In genomic region chr15:89127364-89127940, GRCm38 (mm10) we compare ENCODE assay signal across 8 mouse cellular contexts. TPM values are rescaled to one million over a fixed set of nuclear protein-coding genes. Genes with fewer than 3 reads are reported as not detected.
DNase-seq lines count a peak whose midpoint lies in the region; ATAC-seq and TF ChIP-seq lines count a peak whose summit lies in the region.

No protein-coding gene starts in this region.

- H3K9me3 ChIP-seq in heart, embryonic 11.5 days (replicated peaks; ENCODE audit: control insufficient read depth, low read length) = no peaks in the 10 kb centered on the region
- H3K9me3 ChIP-seq in MEL (replicated peaks; ENCODE audit: insufficient read depth, low read length) = no peaks in the 10 kb centered on the region
- H3K9me3 ChIP-seq in hindbrain, embryonic 12.5 days (replicated peaks) = no peaks in the 10 kb centered on the region
- H3K9me3 ChIP-seq in midbrain, embryonic 12.5 days = no peaks in the 10 kb centered on the region

- no peak for TF ChIP-seq EP300 in MEL (IDR thresholded peaks at IDR 0.05; ENCODE audit: low read depth in 1 of 2, low read length in 2 of 2)

- DNase-seq in heart, adult 9 months (ENCODE audit: low spot score in 2 of 2) = no peak
- DNase-seq in MEL (ENCODE audit: low read depth, low spot score) = peak; percentile 17
- no peak for DNase-seq in urinary bladder, postnatal 10 days (ENCODE audit: low spot score)
- no peak for DNase-seq in gastrocnemius, postnatal 14 days
- no peak for DNase-seq in layer of hippocampus, adult 9-11 months

- no peaks in the 10 kb centered on the region for H3K27me3 ChIP-seq in heart, embryonic 11.5 days (ENCODE audit: control insufficient read depth, insufficient read depth, low read length)
- no peaks in the 10 kb centered on the region for H3K27me3 ChIP-seq in MEL (ENCODE audit: control insufficient read depth in 1 of 2, insufficient read depth in 2 of 2, low read length in 2 of 2)
- no peaks in the 10 kb centered on the region for H3K27me3 ChIP-seq in hindbrain, embryonic 12.5 days
- H3K27me3 ChIP-seq in midbrain, embryonic 12.5 days = no peaks in the 10 kb centered on the region

- peaks cover 14% of the 10 kb centered on the region for H3K4me1 ChIP-seq in heart, embryonic 11.5 days (ENCODE audit: control insufficient read depth, insufficient read depth, low read length)
- peaks cover 2 to 16% of the 10 kb centered on the region in 2 experiments; a peak in 3 of 4 replicates for H3K4me1 ChIP-seq in MEL (ENCODE audit: control insufficient read depth in 1 of 2, insufficient read depth in 2 of 2, low read length in 2 of 2)
- peaks cover 26% of the 10 kb centered on the region for H3K4me1 ChIP-seq in hindbrain, embryonic 12.5 days
- peaks cover 25% of the 10 kb centered on the region for H3K4me1 ChIP-seq in midbrain, embryonic 12.5 days

- intact Hi-C loops in gastrocnemius, postnatal 14 days (cut with DNase I; ENCODE audit: low total_unique reads) = no loop called here

- H3K9ac ChIP-seq in heart, embryonic 11.5 days (ENCODE audit: low read depth, low read length) = peak overlapping the region; percentile 68; the same call in 1 of the 2 replicates
- peak overlapping the region; percentile 94 for H3K9ac ChIP-seq in MEL (ENCODE audit: control insufficient read depth, low read depth, low read length, poor library complexity, severe bottlenecking)
- peak overlapping the region; percentile 74 for H3K9ac ChIP-seq in hindbrain, embryonic 12.5 days
- H3K9ac ChIP-seq in midbrain, embryonic 12.5 days (replicated peaks) = peak overlapping the region; percentile 72

- peaks cover 2% of the 10 kb centered on the region; the same call in 1 of the 2 replicates for H3K36me3 ChIP-seq in heart, embryonic 11.5 days (ENCODE audit: control insufficient read depth, insufficient read depth, low read length)
- no peaks in the 10 kb centered on the region; a peak in 1 of 4 replicates for H3K36me3 ChIP-seq in MEL (ENCODE audit: control insufficient read depth in 1 of 2, insufficient read depth in 2 of 2, low read length in 2 of 2)
- peaks cover 9% of the 10 kb centered on the region; the same call in 1 of the 2 replicates for H3K36me3 ChIP-seq in hindbrain, embryonic 12.5 days
- H3K36me3 ChIP-seq in midbrain, embryonic 12.5 days = peaks cover 23% of the 10 kb centered on the region; the same call in 1 of the 2 replicates

- TF ChIP-seq RAD21 in MEL (IDR thresholded peaks at IDR 0.05; ENCODE audit: low read depth, low read length) = no peak

- 83% methylated on average over 8 of the region's 8 CpGs for WGBS in heart, embryonic 11.5 days (ENCODE audit: insufficient replicate concordance)
- 91% methylated on average over 8 of the region's 8 CpGs for WGBS in hindbrain, embryonic 12.5 days
- WGBS in midbrain, embryonic 12.5 days = 87% methylated on average over 8 of the region's 8 CpGs

- no peak for ATAC-seq in heart, embryonic 11.5 days (replicated peaks; ENCODE audit: insufficient number of reproducible peaks, low FRiP score, low TSS enrichment)
- no peak for ATAC-seq in hindbrain, embryonic 12.5 days (ENCODE audit: low FRiP score)
- no peak for ATAC-seq in midbrain, embryonic 12.5 days (ENCODE audit: low FRiP score, low read depth)

- TF ChIP-seq CTCF in MEL (IDR thresholded peaks at IDR 0.05 in 2 of 3, conservative IDR thresholded peaks at IDR 0.05 in 1 of 3; ENCODE audit: control insufficient read depth in 1 of 3, insufficient read depth in 1 of 3, low read depth in 2 of 3, low read length in 3 of 3, poor library complexity in 1 of 3, severe bottlenecking in 1 of 3) = no peak

- peak overlapping the region; percentile 52 for H3K4me3 ChIP-seq in heart, embryonic 11.5 days (ENCODE audit: low read depth, low read length)
- H3K4me3 ChIP-seq in MEL (ENCODE audit: control insufficient read depth in 1 of 2, insufficient read depth in 1 of 2, low read depth in 2 of 2, low read length in 2 of 2) = peak overlapping the region; percentile 91 to 94
- peak overlapping the region; percentile 52 for H3K4me3 ChIP-seq in hindbrain, embryonic 12.5 days
- H3K4me3 ChIP-seq in midbrain, embryonic 12.5 days = peak overlapping the region; percentile 60

- no peak for TF ChIP-seq POLR2A in MEL (IDR thresholded peaks at IDR 0.05; ENCODE audit: control insufficient read depth in 1 of 2, insufficient read depth in 1 of 2, low read depth in 1 of 2, low read length in 2 of 2, poor library complexity in 1 of 2)

- H3K79me2 ChIP-seq in MEL (ENCODE audit: control insufficient read depth, insufficient read depth, low read length, poor library complexity) = peaks cover 15% of the 10 kb centered on the region

- no peak overlapping the region for H3K27ac ChIP-seq in heart, embryonic 11.5 days (ENCODE audit: low read depth, low read length)
- H3K27ac ChIP-seq in MEL (ENCODE audit: control insufficient read depth, low read depth, low read length) = no peak overlapping the region
- H3K27ac ChIP-seq in hindbrain, embryonic 12.5 days = no peak overlapping the region
- no peak overlapping the region for H3K27ac ChIP-seq in midbrain, embryonic 12.5 days (replicated peaks)

- peak overlapping the region; percentile 96 for H3K4me2 ChIP-seq in heart, embryonic 11.5 days
- peak overlapping the region; percentile 78 for H3K4me2 ChIP-seq in hindbrain, embryonic 12.5 days (replicated peaks)
- peak overlapping the region; percentile 81 for H3K4me2 ChIP-seq in midbrain, embryonic 12.5 days (replicated peaks)

TF ChIP-seq in MEL, 35 proteins besides CTCF, POLR2A, EP300 and RAD21:
- TF ChIP-seq GATA1 (IDR thresholded peaks at IDR 0.05; ENCODE audit: low read depth, low read length) (no peak), ZNF384 (IDR thresholded peaks at IDR 0.05; ENCODE audit: low read depth, low read length) (peak; percentile 11; the same call in 1 of the 2 replicates)

RNA-seq across cellular contexts. Expression of gene Hdac10, which starts 1.0 kb away (rescaled TPM):
- polyA plus RNA-seq in heart, embryonic 11.5 days (2014; fragmentation: Nextera tagmentation; extraction: Ambion mirVana) = 10.5 and 11.4 TPM in 2 replicates
- 17.9 and 23.3 TPM in 2 replicates for total RNA-seq in MEL (2012; rRNA removed)
- 10 to 100 TPM in 1 of 2 experiments, not detected in 1; 26.6 TPM for polyA plus RNA-seq in MEL (2012; ENCODE audit: insufficient read depth in 1 of 2, insufficient read length in 2 of 2, low read depth in 1 of 2, low replicate concordance in 2 of 2, missing spikeins in 1 of 2)
- 18.8 and 22.0 TPM in 2 replicates for polyA plus RNA-seq in hindbrain, embryonic 12.5 days (2016; fragmentation: Nextera tagmentation; extraction: Ambion mirVana)
- 20.3 and 25.1 TPM in 2 replicates for polyA plus RNA-seq in midbrain, embryonic 12.5 days (2016; fragmentation: Nextera tagmentation; extraction: Ambion mirVana)
- total RNA-seq in gastrocnemius, postnatal 14 days (2021) = 1 to 10 TPM; 5.6 to 6.2 TPM

RNA-seq across cellular contexts. Expression of gene Tubgcp6, which starts 4.5 kb away (rescaled TPM):
- 13.1 and 14.1 TPM in 2 replicates for polyA plus RNA-seq in heart, embryonic 11.5 days (2014; fragmentation: Nextera tagmentation; extraction: Ambion mirVana)
- 14.4 and 17.5 TPM in 2 replicates for total RNA-seq in MEL (2012; rRNA removed)
- polyA plus RNA-seq in MEL (2012; ENCODE audit: insufficient read depth in 1 of 2, insufficient read length in 2 of 2, low read depth in 1 of 2, low replicate concordance in 2 of 2, missing spikeins in 1 of 2) = 10 to 100 TPM in 1 of 2 experiments, not detected in 1; 25.3 TPM
- 22.3 and 22.8 TPM in 2 replicates for polyA plus RNA-seq in hindbrain, embryonic 12.5 days (2016; fragmentation: Nextera tagmentation; extraction: Ambion mirVana)
- polyA plus RNA-seq in midbrain, embryonic 12.5 days (2016; fragmentation: Nextera tagmentation; extraction: Ambion mirVana) = 25.0 and 25.1 TPM in 2 replicates
- total RNA-seq in gastrocnemius, postnatal 14 days (2021) = 1 to 10 TPM; 7.2 to 7.3 TPM

RNA-seq across cellular contexts. Expression of gene Mapk12, which starts 13.1 kb away (rescaled TPM):
- 20.7 and 24.6 TPM in 2 replicates for polyA plus RNA-seq in heart, embryonic 11.5 days (2014; fragmentation: Nextera tagmentation; extraction: Ambion mirVana)
- 0.10 TPM in 1 of 2 replicates, not detected in the other for total RNA-seq in MEL (2012; rRNA removed)
- polyA plus RNA-seq in MEL (2012; ENCODE audit: insufficient read depth in 1 of 2, insufficient read length in 2 of 2, low read depth in 1 of 2, low replicate concordance in 2 of 2, missing spikeins in 1 of 2) = under 1 TPM in 1 of 2 experiments, not detected in 1; 0.18 TPM
- polyA plus RNA-seq in hindbrain, embryonic 12.5 days (2016; fragmentation: Nextera tagmentation; extraction: Ambion mirVana) = 10.0 and 11.4 TPM in 2 replicates
- polyA plus RNA-seq in midbrain, embryonic 12.5 days (2016; fragmentation: Nextera tagmentation; extraction: Ambion mirVana) = 14.5 and 20.1 TPM in 2 replicates
- 100 to 1,000 TPM in 1 of 2 experiments, 10 to 100 TPM in 1; 91.5 to 104 TPM for total RNA-seq in gastrocnemius, postnatal 14 days (2021)

RNA-seq across cellular contexts. Expression of gene Mapk11, which starts 22.0 kb away (rescaled TPM):
- 3.2 and 4.2 TPM in 2 replicates for polyA plus RNA-seq in heart, embryonic 11.5 days (2014; fragmentation: Nextera tagmentation; extraction: Ambion mirVana)
- 0.04 and 0.16 TPM in 2 replicates for total RNA-seq in MEL (2012; rRNA removed)
- under 1 TPM in 1 of 2 experiments, not detected in 1; 0.04 TPM for polyA plus RNA-seq in MEL (2012; ENCODE audit: insufficient read depth in 1 of 2, insufficient read length in 2 of 2, low read depth in 1 of 2, low replicate concordance in 2 of 2, missing spikeins in 1 of 2)
- 39.0 and 41.9 TPM in 2 replicates for polyA plus RNA-seq in hindbrain, embryonic 12.5 days (2016; fragmentation: Nextera tagmentation; extraction: Ambion mirVana)
- 45.7 and 50.2 TPM in 2 replicates for polyA plus RNA-seq in midbrain, embryonic 12.5 days (2016; fragmentation: Nextera tagmentation; extraction: Ambion mirVana)
- 1 to 10 TPM; 1.7 TPM for total RNA-seq in gastrocnemius, postnatal 14 days (2021)

RNA-seq across cellular contexts. Expression of gene Selenoo, which starts 38.6 kb away (rescaled TPM):
- polyA plus RNA-seq in heart, embryonic 11.5 days (2014; fragmentation: Nextera tagmentation; extraction: Ambion mirVana) = 9.5 and 9.9 TPM in 2 replicates
- 13.6 and 17.3 TPM in 2 replicates for total RNA-seq in MEL (2012; rRNA removed)
- polyA plus RNA-seq in MEL (2012; ENCODE audit: insufficient read depth in 1 of 2, insufficient read length in 2 of 2, low read depth in 1 of 2, low replicate concordance in 2 of 2, missing spikeins in 1 of 2) = 10 to 100 TPM in 1 of 2 experiments, not detected in 1; 16.6 TPM
- 23.9 and 24.8 TPM in 2 replicates for polyA plus RNA-seq in hindbrain, embryonic 12.5 days (2016; fragmentation: Nextera tagmentation; extraction: Ambion mirVana)
- 23.7 and 28.1 TPM in 2 replicates for polyA plus RNA-seq in midbrain, embryonic 12.5 days (2016; fragmentation: Nextera tagmentation; extraction: Ambion mirVana)
- total RNA-seq in gastrocnemius, postnatal 14 days (2021) = 10 to 100 TPM in 1 of 2 experiments, 1 to 10 TPM in 1; 9.8 to 10.1 TPM
